Mouse (Mus musculus) erythroblast, embryonic 14.5 days (primary cell): ENCODE measurements at regions not wholly inside any gene's neighbourhood (a gene's known extent, or its start where the extent isn't known, plus 50 kb on each side); places are given as distances from the start of the nearest gene placed in this dataset.
A peak's percentile ranks its signal among the peaks of the same experiment; 100 is the strongest.

Experiments
- H3K27me3 ChIP-seq: 2 replicates; pipeline ENCODE4 v1.6.1; 2012; ENCODE audit warnings: inconsistent platforms; ENCODE audit not compliant: control insufficient read depth
- H3K36me3 ChIP-seq: 2 replicates; pipeline ENCODE4 v1.6.1; 2012; ENCODE audit warnings: mild to moderate bottlenecking, inconsistent platforms; ENCODE audit not compliant: control insufficient read depth
- H3K4me1 ChIP-seq: 2 replicates; pipeline ENCODE4 v1.6.1; 2012; ENCODE audit warnings: inconsistent platforms; ENCODE audit not compliant: control insufficient read depth
- H3K4me3 ChIP-seq: replicated peaks from 2 replicates; pipeline ENCODE3; 2012; ENCODE audit warnings: moderate library complexity, mild to moderate bottlenecking, inconsistent platforms
- H3K9me3 ChIP-seq: 2 replicates; pipeline ENCODE4 v1.6.1; 2012; ENCODE audit warnings: low read length, inconsistent platforms, mixed read lengths; ENCODE audit not compliant: control insufficient read depth
- GATA1 ChIP-seq: IDR thresholded peaks from 2 replicates; pipeline ENCODE4 v1.6.1; 2012; ENCODE audit warnings: low read length, inconsistent platforms, mixed read lengths
- TAL1 ChIP-seq: IDR thresholded peaks from 3 replicates; pipeline ENCODE4 v1.6.1; 2012; ENCODE audit warnings: low read length, inconsistent platforms, mixed read lengths

- peaks cover 3% of the 10 kb centered on the region for H3K4me1 ChIP-seq
- no peak for TF ChIP-seq GATA1
- no peak for TF ChIP-seq TAL1
- no peaks in the 10 kb centered on the region for H3K9me3 ChIP-seq
- no peak overlapping the region for H3K4me3 ChIP-seq
- no peaks in the 10 kb centered on the region for H3K27me3 ChIP-seq
- H3K36me3 ChIP-seq, result no peaks in the 10 kb centered on the region
Observed at GRCm38 (mm10) chr2:61527127-61527526, 51.3 kb upstream of the Tank start.

- no peak overlapping the region for H3K4me3 ChIP-seq
- peaks cover 3% of the 10 kb centered on the region for H3K4me1 ChIP-seq
- TF ChIP-seq GATA1, result no peak
- TF ChIP-seq TAL1, result no peak
Observed at GRCm38 (mm10) chr2:61524060-61524734, 54.2 kb upstream of the Tank start.

DNA sequence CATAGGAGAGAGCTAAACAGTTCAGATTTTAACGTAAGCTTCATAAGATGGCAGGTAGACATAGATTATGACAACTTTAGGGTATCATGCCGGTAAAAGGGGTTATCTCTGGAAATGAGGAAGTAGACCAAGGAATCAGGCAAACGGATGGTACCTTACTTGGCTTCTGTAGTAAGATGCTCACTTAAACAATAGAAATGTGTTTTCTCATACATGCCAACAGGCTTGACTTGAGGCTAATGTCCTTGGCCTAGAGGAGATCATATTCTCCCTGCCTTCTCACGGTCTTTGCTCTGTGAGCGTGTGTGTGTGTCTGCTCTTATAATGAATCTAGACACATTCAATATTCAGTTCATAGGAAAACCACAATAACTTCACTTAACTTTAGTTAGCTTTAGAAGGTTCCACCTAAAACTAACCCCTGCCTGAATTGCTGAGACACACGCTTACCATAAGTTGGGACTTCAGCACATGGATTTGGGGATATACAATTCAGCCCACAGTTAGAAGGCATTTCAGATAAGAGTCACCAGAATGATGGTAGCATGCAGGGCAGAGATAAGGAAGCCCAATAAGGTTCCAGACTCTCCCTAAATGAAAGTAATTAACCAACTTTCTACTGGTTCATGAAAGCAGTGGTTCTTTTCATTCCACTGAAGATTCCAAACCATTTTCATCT lies 63.8 kb upstream of the Tank start:
- H3K36me3 ChIP-seq, result no peaks in the 10 kb centered on the region
- no peaks in the 10 kb centered on the region for H3K27me3 ChIP-seq
- peaks cover 43% of the 10 kb centered on the region for H3K4me1 ChIP-seq
- TF ChIP-seq TAL1 (peak; percentile 43; the same call in 1 of the 3 replicates), GATA1 (peak; percentile 90)
- peak overlapping the region; percentile 37 for H3K4me3 ChIP-seq
- no peaks in the 10 kb centered on the region for H3K9me3 ChIP-seq

More at GRCm38 (mm10) chr2:61524060-61524734, 54.2 kb upstream of the Tank start:
- Histone ChIP-seq H3K27me3 (no peaks in the 10 kb centered on the region), H3K9me3 (no peaks in the 10 kb centered on the region), H3K36me3 (no peaks in the 10 kb centered on the region)

GRCm38 (mm10) chr2:61513787-61514444 lies 64.5 kb upstream of the Tank start:
- Histone ChIP-seq H3K4me1 (peaks cover 43% of the 10 kb centered on the region), H3K4me3 (peak overlapping the region; percentile 37), H3K9me3 (no peaks in the 10 kb centered on the region), H3K36me3 (no peaks in the 10 kb centered on the region), H3K27me3 (no peaks in the 10 kb centered on the region)
- no peak for TF ChIP-seq GATA1
- TF ChIP-seq TAL1, result no peak

- Histone ChIP-seq H3K27me3 (no peaks in the 10 kb centered on the region), H3K4me3 (no peak overlapping the region), H3K4me1 (peaks cover 4% of the 10 kb centered on the region), H3K36me3 (no peaks in the 10 kb centered on the region), H3K9me3 (peaks cover 2% of the 10 kb centered on the region; the same call in 1 of the 2 replicates)
- TF ChIP-seq GATA1, result no peak
- TF ChIP-seq TAL1, result no peak
Observed at GRCm38 (mm10) chr2:61503594-61503993, 74.8 kb upstream of the Tank start.

DNA sequence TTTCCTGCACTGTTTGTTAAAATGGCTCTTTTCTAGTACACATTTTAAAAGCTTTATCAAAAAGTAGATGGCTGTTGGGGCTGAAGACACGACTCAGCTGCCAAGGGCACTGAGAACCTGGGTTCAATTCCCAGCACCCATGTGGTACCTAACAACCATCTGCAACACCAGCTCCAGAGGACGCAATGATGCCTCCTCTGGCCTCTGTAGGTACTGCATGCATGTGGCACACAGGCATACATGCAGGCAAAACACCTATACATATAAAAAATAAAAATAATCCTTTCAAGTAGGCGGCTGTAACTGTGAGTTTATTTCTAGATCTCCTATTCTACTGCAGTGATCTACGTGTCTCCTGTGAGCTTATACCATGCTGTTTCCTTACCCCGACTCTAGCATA lies 76.5 kb upstream of the Tank start:
- peaks cover 2% of the 10 kb centered on the region; the same call in 1 of the 2 replicates for H3K9me3 ChIP-seq

DNA sequence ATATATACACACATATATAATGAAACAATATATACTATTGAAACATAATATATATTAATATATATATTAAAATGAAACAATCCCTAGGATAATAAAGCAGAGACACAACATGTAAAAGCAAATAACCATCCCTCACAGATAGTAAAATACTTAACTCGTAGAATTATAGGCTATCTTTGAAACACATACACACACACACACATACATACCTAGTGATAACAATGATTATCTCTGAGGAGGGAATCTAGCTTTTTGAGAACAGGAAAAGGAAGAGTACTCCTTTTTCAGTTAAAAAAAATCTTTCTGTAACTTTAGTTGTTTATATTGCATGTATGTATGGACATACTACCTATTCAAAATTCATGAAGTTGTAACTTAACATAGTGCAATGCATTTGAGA lies 79.1 kb upstream of the Tank start:
- Histone ChIP-seq H3K27me3 (no peaks in the 10 kb centered on the region), H3K4me3 (no peak overlapping the region), H3K4me1 (peaks cover 5% of the 10 kb centered on the region), H3K9me3 (peaks cover 2% of the 10 kb centered on the region; the same call in 1 of the 2 replicates), H3K36me3 (no peaks in the 10 kb centered on the region)
- TF ChIP-seq GATA1 (no peak), TAL1 (no peak)

More for the DNA sequence above, 76.5 kb upstream of the Tank start:
- H3K4me1 ChIP-seq, result peaks cover 4% of the 10 kb centered on the region
- TF ChIP-seq GATA1 (no peak), TAL1 (no peak)
- no peaks in the 10 kb centered on the region for H3K27me3 ChIP-seq
- H3K36me3 ChIP-seq, result no peaks in the 10 kb centered on the region
- H3K4me3 ChIP-seq, result no peak overlapping the region

- no peaks in the 10 kb centered on the region for H3K36me3 ChIP-seq
- no peak overlapping the region for H3K4me3 ChIP-seq
- TF ChIP-seq TAL1 (no peak), GATA1 (no peak)
- H3K4me1 ChIP-seq, result peaks cover 9% of the 10 kb centered on the region
- H3K27me3 ChIP-seq, result no peaks in the 10 kb centered on the region
- H3K9me3 ChIP-seq, result peaks cover 2% of the 10 kb centered on the region; the same call in 1 of the 2 replicates
Observed at GRCm38 (mm10) chr2:61497930-61498329, 80.5 kb upstream of the Tank start.

DNA sequence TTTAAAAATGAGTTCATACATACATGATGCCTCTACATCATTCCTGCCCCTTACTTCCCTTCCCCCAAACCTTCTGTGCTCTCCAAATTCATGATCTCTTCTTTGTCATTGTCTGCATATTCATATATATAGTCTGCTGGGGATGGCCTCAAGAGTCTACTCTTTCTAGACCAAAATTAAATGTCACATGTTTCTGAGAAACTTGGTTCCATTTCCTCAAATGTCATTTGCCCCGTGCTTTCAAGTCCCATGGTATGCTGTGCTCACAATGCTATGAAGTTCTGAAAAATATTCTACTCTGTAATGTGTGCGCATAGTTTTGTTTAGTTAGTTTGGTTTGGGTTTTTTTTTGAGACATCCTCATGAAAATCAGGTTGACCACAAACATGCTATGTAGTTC lies 81.4 kb upstream of the Tank start:
- no peak overlapping the region for H3K4me3 ChIP-seq
- no peak for TF ChIP-seq GATA1

More for the DNA sequence above, 81.4 kb upstream of the Tank start:
- Histone ChIP-seq H3K27me3 (no peaks in the 10 kb centered on the region), H3K4me1 (peaks cover 9% of the 10 kb centered on the region), H3K9me3 (peaks cover 2% of the 10 kb centered on the region; the same call in 1 of the 2 replicates), H3K36me3 (no peaks in the 10 kb centered on the region)
